Mouse (Mus musculus) midbrain, embryonic 12.5 days (tissue): ENCODE measurements around the gene Hacd2. TPM values are rescaled to one million over a fixed set of nuclear protein-coding genes. Genes with fewer than 3 reads are reported as not detected.

ENCODE experiments used
- ATAC-seq: fragments of 200-750 bp; cut with Nextera tagmentation; 2 replicates; pipeline ENCODE4 v1.8.0; 2017; ENCODE audit warnings: low read depth, moderate TSS enrichment, moderate library complexity; ENCODE audit not compliant: low FRiP score
- H3K27ac ChIP-seq: fragments of 300-500 bp; sonication (generic); replicated peaks from 2 replicates; pipeline ENCODE4 v1.5.1; 2016; ENCODE audit warnings: mild to moderate bottlenecking
- H3K27me3 ChIP-seq: fragments of 300-500 bp; sonication (generic); 2 replicates; pipeline ENCODE4 v1.6.1; 2016; ENCODE audit warnings: mild to moderate bottlenecking
- H3K36me3 ChIP-seq: fragments of 300-500 bp; sonication (generic); 2 replicates; pipeline ENCODE4 v1.6.1; 2016
- H3K4me1 ChIP-seq: fragments of 300-500 bp; sonication (generic); 2 replicates; pipeline ENCODE4 v1.6.1; 2016
- H3K4me2 ChIP-seq: fragments of 300-500 bp; sonication (generic); replicated peaks from 2 replicates; pipeline ENCODE4 v1.6.1; 2016; ENCODE audit warnings: mild to moderate bottlenecking, moderate library complexity
- H3K4me3 ChIP-seq: fragments of 300-500 bp; sonication (generic); 2 replicates; pipeline ENCODE4 v1.5.1; 2016; ENCODE audit warnings: mild to moderate bottlenecking
- H3K9ac ChIP-seq: fragments of 300-500 bp; sonication (generic); replicated peaks from 2 replicates; pipeline ENCODE4 v1.6.1; 2016; ENCODE audit warnings: mild to moderate bottlenecking, moderate library complexity
- H3K9me3 ChIP-seq: fragments of 300-500 bp; sonication (generic); 2 replicates; pipeline ENCODE4 v1.6.1; 2016; ENCODE audit warnings: mild to moderate bottlenecking
- WGBS: fragments of 180-500 bp; shearing (Covaris S2); methylation state at CpG from one replicate; pipeline ENCODE4 v1.1.7; 2016; 5-methylcytosine and 5-hydroxymethylcytosine counted together
- polyA plus RNA-seq: library from polyadenylated mRNA; unstranded; fragments of >200 nt; fragmentation: Nextera tagmentation; extraction: Ambion mirVana; gene quantifications from 2 replicates; pipeline ENCODE4 v1.2.1, GENCODE M21; 2016

The Hacd2 gene
- polyA plus RNA-seq, 1 experiment from 2014 or later: 44.0 TPM

DNA sequence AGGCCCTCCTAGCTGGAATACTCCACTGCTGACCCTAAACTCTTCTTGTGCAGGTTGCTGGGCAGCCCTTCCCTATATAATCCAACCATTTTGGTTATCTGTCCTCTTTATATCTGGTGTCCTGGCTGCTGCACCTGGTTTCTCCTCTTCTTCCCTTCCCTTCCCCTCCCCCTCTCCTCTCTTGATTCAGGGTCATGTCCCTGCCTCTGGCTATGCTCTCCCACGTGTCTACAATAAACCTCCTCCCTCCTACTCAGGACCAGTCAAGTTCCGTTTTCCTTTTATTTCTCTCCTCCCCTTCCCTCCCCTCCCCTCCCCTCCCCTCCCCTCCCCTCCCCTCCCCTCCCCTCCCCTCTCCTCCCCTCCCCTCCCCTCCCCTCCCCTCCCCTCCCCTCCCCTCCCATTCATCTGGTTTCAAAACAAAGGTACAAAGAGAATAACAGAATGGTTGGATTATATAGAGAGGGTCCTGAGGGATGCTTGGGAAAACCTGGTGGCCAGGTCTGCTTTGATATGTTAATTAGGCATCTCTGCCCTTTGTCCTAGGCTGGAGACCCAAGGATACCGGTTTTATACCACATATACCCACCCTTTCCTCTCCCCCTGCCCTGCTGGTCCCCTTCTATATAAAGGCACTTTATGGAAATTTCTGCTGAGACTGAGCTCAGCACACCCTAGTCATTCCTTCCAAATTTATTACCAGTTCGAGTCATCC is 16.3 kb downstream of the Hacd2 start:
- Histone ChIP-seq H3K4me3 (no peak overlapping the region), H3K9me3 (no peaks in the 10 kb centered on the region), H3K4me1 (peaks cover 13% of the 10 kb centered on the region), H3K9ac (no peak overlapping the region), H3K4me2 (no peak overlapping the region), H3K27me3 (no peaks in the 10 kb centered on the region), H3K36me3 (peaks cover 16% of the 10 kb centered on the region; the same call in 1 of the 2 replicates), H3K27ac (peak overlapping the region; percentile 43)
- ATAC-seq: peak; percentile 56; the same call in 1 of the 2 replicates
- 19% methylated on average over 4 of the region's 4 CpGs for WGBS

GRCm38 (mm10) chr16:35040154-35040553 is 17.9 kb downstream of the Hacd2 start:
- H3K9ac ChIP-seq: no peak overlapping the region
- peaks cover 13% of the 10 kb centered on the region for H3K4me1 ChIP-seq
- ATAC-seq: no peak
- 0 out of 2 replicates have a peak, but pooled peaks cover 13% of the 10 kb centered on the region for H3K36me3 ChIP-seq
- no peak overlapping the region for H3K4me3 ChIP-seq
- 71% methylated on average over 1 of the region's 1 CpGs for WGBS
- H3K9me3 ChIP-seq: no peaks in the 10 kb centered on the region
- no peak overlapping the region for H3K27ac ChIP-seq
- no peak overlapping the region for H3K4me2 ChIP-seq
- no peaks in the 10 kb centered on the region for H3K27me3 ChIP-seq

DNA sequence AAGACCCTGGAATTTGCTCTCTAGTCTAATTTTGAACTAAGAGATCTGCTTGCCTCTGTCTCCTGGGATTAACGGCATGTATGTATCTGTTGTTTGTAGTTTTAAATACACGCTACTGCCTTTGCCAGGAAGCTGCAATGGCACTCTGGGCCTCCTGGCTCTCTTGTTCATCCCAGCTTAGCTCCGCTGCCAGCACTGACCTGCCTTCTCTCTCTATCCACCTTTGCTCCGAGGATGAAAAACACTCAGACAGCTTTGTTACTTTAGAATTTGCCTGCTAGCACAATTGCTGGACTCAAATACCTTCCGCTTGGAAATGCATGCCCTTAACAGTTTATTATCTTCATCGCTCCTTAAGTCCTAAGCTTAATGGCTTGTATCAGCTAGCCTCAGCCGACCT is 18.8 kb downstream of the Hacd2 start:
- peaks cover 15% of the 10 kb centered on the region for H3K4me1 ChIP-seq
- no peak overlapping the region for H3K4me3 ChIP-seq
- no peaks in the 10 kb centered on the region for H3K9me3 ChIP-seq
- no peak for ATAC-seq
- H3K27ac ChIP-seq: no peak overlapping the region
- 0 out of 2 replicates have a peak, but pooled peaks cover 13% of the 10 kb centered on the region for H3K36me3 ChIP-seq
- H3K9ac ChIP-seq: no peak overlapping the region
- 83% methylated on average over 7 of the region's 7 CpGs for WGBS
- no peaks in the 10 kb centered on the region for H3K27me3 ChIP-seq
- no peak overlapping the region for H3K4me2 ChIP-seq

DNA sequence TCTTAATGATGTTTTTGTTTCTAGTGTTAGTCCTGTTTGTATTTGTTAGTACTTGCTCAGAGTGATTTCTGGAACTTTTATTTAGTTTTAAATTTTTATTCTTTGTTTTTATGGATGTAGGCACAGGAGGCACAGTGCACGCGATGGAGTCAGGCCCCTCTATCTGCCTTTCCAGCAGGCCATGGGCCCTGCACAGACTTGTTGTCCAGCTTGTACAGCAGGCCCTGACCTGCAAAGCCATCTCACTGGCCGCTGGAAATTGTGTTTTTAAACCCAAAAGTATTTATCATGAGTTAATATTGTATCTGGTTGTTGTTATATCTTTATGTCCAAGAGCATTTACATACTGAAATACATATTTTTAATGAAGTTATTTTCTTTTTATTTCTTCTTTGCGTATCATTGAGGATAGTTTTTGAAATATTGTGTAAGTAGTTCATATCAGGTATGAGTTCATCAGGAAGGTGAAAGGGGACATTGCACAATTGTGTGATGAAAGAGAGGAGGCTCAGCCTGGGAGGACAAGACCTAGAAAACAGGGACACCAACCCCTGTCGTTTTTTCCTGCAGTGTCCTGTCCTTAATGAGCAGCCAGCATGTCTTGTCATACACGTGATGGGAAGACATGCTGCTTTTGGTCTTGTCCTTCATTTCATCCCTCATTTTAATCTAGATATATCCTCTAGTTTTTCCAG is 24.0 kb downstream of the Hacd2 start:
- WGBS: 86% methylated on average over 6 of the region's 6 CpGs
- peaks cover 9% of the 10 kb centered on the region; the same call in 1 of the 2 replicates for H3K4me1 ChIP-seq
- 0 out of 2 replicates have a peak, but pooled peaks cover 5% of the 10 kb centered on the region for H3K27me3 ChIP-seq
- ATAC-seq: no peak
- no peak overlapping the region for H3K27ac ChIP-seq
- no peak overlapping the region for H3K4me2 ChIP-seq
- H3K4me3 ChIP-seq: no peak overlapping the region
- H3K9me3 ChIP-seq: no peaks in the 10 kb centered on the region
- H3K36me3 ChIP-seq: 0 out of 2 replicates have a peak, but pooled peaks cover 3% of the 10 kb centered on the region
- H3K9ac ChIP-seq: no peak overlapping the region

GRCm38 (mm10) chr16:35047272-35047969 is 25.2 kb downstream of the Hacd2 start:
- no peak overlapping the region; the same call in 1 of the 2 replicates for H3K27ac ChIP-seq
- H3K9ac ChIP-seq: no peak overlapping the region
- 88% methylated on average over 6 of the region's 6 CpGs for WGBS
- no peak for ATAC-seq
- no peak overlapping the region for H3K4me3 ChIP-seq
- H3K9me3 ChIP-seq: no peaks in the 10 kb centered on the region
- peaks cover 9% of the 10 kb centered on the region; the same call in 1 of the 2 replicates for H3K4me1 ChIP-seq
- 0 out of 2 replicates have a peak, but pooled peaks cover 7% of the 10 kb centered on the region for H3K27me3 ChIP-seq
- 0 out of 2 replicates have a peak, but pooled peaks cover 3% of the 10 kb centered on the region for H3K36me3 ChIP-seq
- no peak overlapping the region for H3K4me2 ChIP-seq

DNA sequence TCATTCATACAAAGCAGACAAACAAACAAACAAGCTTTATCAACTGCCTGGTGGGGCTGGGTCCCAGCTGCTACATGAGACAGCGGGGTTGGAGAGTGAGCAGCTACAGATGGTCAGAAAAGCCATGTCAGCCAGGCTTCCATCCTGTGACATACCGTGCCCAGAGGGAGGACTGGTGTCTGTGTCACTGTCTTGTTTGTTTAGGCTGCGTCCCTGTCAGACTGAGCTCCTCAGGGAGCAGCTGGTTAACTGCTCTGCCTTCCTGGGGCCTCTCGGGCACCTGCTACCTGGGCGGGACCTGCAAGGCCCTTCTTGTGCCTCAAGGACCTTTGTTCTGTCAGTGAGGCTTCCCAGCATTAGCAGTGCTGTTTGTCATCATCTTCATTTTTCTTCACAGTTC is 28.8 kb downstream of the Hacd2 start:
- Histone ChIP-seq H3K27ac (peak overlapping the region; percentile 35; the same call in 1 of the 2 replicates), H3K9ac (no peak overlapping the region), H3K36me3 (0 out of 2 replicates have a peak, but pooled peaks cover 3% of the 10 kb centered on the region), H3K4me2 (no peak overlapping the region), H3K4me3 (no peak overlapping the region), H3K4me1 (peaks cover 7% of the 10 kb centered on the region; the same call in 1 of the 2 replicates), H3K27me3 (0 out of 2 replicates have a peak, but pooled peaks cover 12% of the 10 kb centered on the region), H3K9me3 (no peaks in the 10 kb centered on the region)
- ATAC-seq: 0 out of 2 replicates have a peak, but pooled peaks have one; percentile 34
- WGBS: 51% methylated on average over 5 of the region's 5 CpGs

DNA sequence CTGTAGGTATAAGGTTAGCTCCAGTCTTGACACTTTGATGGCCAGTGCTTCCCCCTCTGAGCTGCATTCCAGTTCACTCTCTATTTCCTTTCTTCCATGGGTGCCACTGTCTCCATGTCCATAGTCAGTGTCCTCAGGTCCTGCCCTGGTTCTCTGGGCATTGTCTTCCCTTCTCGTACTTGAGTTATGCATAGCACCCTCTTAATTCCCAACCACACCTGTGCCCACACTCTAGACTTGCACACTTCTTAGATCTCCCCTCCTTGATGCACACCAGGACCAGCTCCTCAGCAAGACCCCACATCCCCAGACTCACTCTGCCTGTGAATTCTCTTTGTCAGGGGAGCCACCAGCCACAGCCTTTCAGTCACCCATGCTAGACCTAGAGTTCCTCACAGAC is 30.0 kb downstream of the Hacd2 start:
- H3K4me2 ChIP-seq: no peak overlapping the region
- no peak overlapping the region for H3K27ac ChIP-seq
- H3K9ac ChIP-seq: no peak overlapping the region
- no peaks in the 10 kb centered on the region for H3K9me3 ChIP-seq
- 96% methylated on average over 1 of the region's 1 CpGs for WGBS
- H3K36me3 ChIP-seq: 0 out of 2 replicates have a peak, but pooled peaks cover 3% of the 10 kb centered on the region
- H3K4me3 ChIP-seq: no peak overlapping the region
- H3K27me3 ChIP-seq: 0 out of 2 replicates have a peak, but pooled peaks cover 12% of the 10 kb centered on the region
- H3K4me1 ChIP-seq: peaks cover 7% of the 10 kb centered on the region; the same call in 1 of the 2 replicates
- no peak for ATAC-seq

DNA sequence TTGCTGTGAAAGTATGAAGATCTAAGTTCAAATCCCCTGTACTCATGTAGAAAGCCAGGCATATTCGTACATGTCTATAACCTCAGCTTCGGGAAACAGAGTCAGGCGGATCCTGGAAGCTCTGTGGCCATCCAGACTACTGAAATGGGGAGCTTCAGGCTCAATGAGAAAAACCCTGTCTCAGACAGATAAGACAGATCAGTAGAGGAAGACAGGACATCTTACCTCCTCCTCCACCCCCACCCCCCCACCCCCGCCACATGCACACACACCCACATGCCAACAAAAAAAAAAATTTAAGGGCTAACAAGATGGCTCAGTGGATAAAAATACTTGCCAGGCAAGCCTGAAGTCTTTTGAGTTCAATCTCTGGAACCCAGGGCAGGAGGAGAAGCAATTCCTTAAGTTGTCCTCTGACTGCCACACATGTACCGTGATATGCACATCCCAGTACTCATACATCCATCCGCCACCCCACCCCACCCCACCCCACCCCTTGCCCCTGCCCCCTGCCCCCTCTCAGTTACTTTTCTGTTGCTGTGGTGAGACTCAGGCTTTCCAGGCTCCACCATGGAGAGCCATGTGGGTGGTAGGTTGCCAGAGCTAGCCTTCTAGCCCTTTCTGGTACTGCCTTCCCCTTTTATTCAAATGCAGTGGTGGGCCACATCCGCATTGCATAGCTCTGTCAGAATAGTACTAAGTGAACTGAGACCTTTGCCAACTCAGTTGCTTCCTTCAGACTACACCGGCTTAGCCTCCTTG is 32.4 kb downstream of the Hacd2 start:
- WGBS: 88% methylated on average over 8 of the region's 8 CpGs
- H3K9me3 ChIP-seq: no peaks in the 10 kb centered on the region
- H3K4me1 ChIP-seq: 0 out of 2 replicates have a peak, but pooled peaks cover 2% of the 10 kb centered on the region
- no peak overlapping the region for H3K4me2 ChIP-seq
- no peak overlapping the region for H3K4me3 ChIP-seq
- no peak for ATAC-seq
- H3K36me3 ChIP-seq: 0 out of 2 replicates have a peak, but pooled peaks cover 3% of the 10 kb centered on the region
- H3K27me3 ChIP-seq: 0 out of 2 replicates have a peak, but pooled peaks cover 8% of the 10 kb centered on the region
- no peak overlapping the region for H3K27ac ChIP-seq
- no peak overlapping the region for H3K9ac ChIP-seq

DNA sequence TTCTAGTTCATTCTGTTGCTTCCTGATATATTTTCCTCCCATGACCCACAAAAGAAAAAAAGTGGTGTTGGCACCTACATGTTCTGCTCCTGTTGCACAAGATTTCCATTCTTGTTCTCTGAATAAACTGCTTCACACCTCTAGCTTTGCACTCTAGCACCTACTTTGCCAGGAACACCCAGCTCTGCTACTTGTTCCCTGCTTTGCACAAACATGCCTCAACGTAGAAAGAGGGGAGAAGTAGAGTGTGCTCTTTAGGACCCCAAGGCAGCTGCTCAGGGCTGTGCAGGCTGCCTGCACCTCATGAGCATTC is 32.9 kb downstream of the Hacd2 start:
- H3K9me3 ChIP-seq: no peaks in the 10 kb centered on the region
- 0 out of 2 replicates have a peak, but pooled peaks cover 2% of the 10 kb centered on the region for H3K4me1 ChIP-seq
- 0 out of 2 replicates have a peak, but pooled peaks cover 3% of the 10 kb centered on the region for H3K36me3 ChIP-seq
- H3K4me3 ChIP-seq: no peak overlapping the region
- no peak overlapping the region for H3K9ac ChIP-seq
- ATAC-seq: no peak
- WGBS: 86% methylated on average over 1 of the region's 1 CpGs
- 0 out of 2 replicates have a peak, but pooled peaks cover 8% of the 10 kb centered on the region for H3K27me3 ChIP-seq
- no peak overlapping the region for H3K27ac ChIP-seq
- no peak overlapping the region for H3K4me2 ChIP-seq

DNA sequence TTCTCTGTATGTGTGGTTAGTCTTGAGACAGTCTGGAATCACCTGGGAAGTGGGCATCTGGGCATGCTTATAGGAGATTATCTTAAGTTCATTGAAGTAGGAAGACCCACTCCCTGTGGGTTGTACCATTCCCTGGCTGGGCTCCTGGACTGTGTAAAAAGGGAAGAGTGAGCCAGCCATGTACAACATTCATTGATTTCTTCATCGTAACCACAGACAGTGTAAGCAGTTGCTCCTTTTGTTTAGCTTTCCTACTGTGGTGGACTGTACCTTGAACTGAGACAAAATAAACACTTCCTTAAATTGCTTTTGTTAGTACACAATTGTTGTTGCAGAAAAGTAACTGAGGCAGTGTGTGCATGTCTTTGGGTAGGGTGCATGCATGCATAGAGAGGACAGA is 33.6 kb downstream of the Hacd2 start:
- ATAC-seq: no peak
- WGBS: 81% methylated on average over 1 of the region's 1 CpGs

GRCm38 (mm10) chr16:35056306-35056705 is 34.1 kb downstream of the Hacd2 start:
- H3K4me2 ChIP-seq: no peak overlapping the region
- H3K9ac ChIP-seq: no peak overlapping the region
- H3K27me3 ChIP-seq: 0 out of 2 replicates have a peak, but pooled peaks cover 8% of the 10 kb centered on the region
- no peaks in the 10 kb centered on the region for H3K4me1 ChIP-seq
- H3K9me3 ChIP-seq: no peaks in the 10 kb centered on the region
- H3K27ac ChIP-seq: no peak overlapping the region
- WGBS: 27% methylated on average over 5 of the region's 5 CpGs
- 0 out of 2 replicates have a peak, but pooled peaks cover 3% of the 10 kb centered on the region for H3K36me3 ChIP-seq
- no peak for ATAC-seq
- H3K4me3 ChIP-seq: no peak overlapping the region

More for the DNA sequence above, 33.6 kb downstream of the Hacd2 start:
- Histone ChIP-seq H3K36me3 (0 out of 2 replicates have a peak, but pooled peaks cover 3% of the 10 kb centered on the region), H3K4me1 (0 out of 2 replicates have a peak, but pooled peaks cover 2% of the 10 kb centered on the region), H3K9me3 (no peaks in the 10 kb centered on the region), H3K4me2 (no peak overlapping the region), H3K4me3 (no peak overlapping the region), H3K27ac (no peak overlapping the region), H3K9ac (no peak overlapping the region), H3K27me3 (0 out of 2 replicates have a peak, but pooled peaks cover 8% of the 10 kb centered on the region)
